Mouse (Mus musculus) adrenal gland, postnatal 25 days (tissue): ENCODE results near the gene Lbh. TPM values are rescaled to one million over a fixed set of nuclear protein-coding genes. Genes with fewer than 3 reads are reported as not detected.

Experiments
- DNase-seq: peaks from one replicate; pipeline ENCODE4 v3.0.0; 2021; ENCODE audit warnings: mixed read lengths
- long read RNA-seq: library from polyadenylated mRNA; stranded (forward); transcript quantifications from one replicate; pipeline ENCODE4 v2.0.0, GENCODE M21; 2021
- total RNA-seq: library from RNA; stranded (reverse); gene quantifications from 2 replicates; pipeline ENCODE4 v1.2.3, GENCODE M21; 2021

The Lbh gene
- 24.9 and 26.2 TPM in 2 replicates for total RNA-seq
- long read RNA-seq, partial matches to known transcripts = 0 of 8 reads
- long read RNA-seq, other reads (novel, unspliced or antisense) = 8 of 8 reads

- peak; percentile 97 for DNase-seq
Measured at GRCm38 (mm10) chr17:72918053-72918452, at the start of gene Lbh. TSS of gene Lbh (plus strand) at chr17:72918305.

- no peak for DNase-seq
Measured at GRCm38 (mm10) chr17:72878979-72879378, 39.1 kb upstream of the Lbh start.

GRCm38 (mm10) chr17:72880156-72880555 is 37.9 kb upstream of the Lbh start:
- no peak for DNase-seq

GRCm38 (mm10) chr17:72881051-72881450 is 37.1 kb upstream of the Lbh start:
- no peak for DNase-seq

- no peak for DNase-seq
Measured at GRCm38 (mm10) chr17:72881804-72882203, 36.3 kb upstream of the Lbh start.

GRCm38 (mm10) chr17:72889556-72890397 is 28.3 kb upstream of the Lbh start:
- peak; percentile 28 for DNase-seq

GRCm38 (mm10) chr17:72890398-72890898 is 27.7 kb upstream of the Lbh start:
- DNase-seq = no peak

- no peak for DNase-seq
Measured at GRCm38 (mm10) chr17:72891556-72891955, 26.5 kb upstream of the Lbh start.

- DNase-seq = no peak
Measured at GRCm38 (mm10) chr17:72895506-72895905, 22.6 kb upstream of the Lbh start.

GRCm38 (mm10) chr17:72897076-72897475 is 21.0 kb upstream of the Lbh start:
- no peak for DNase-seq

GRCm38 (mm10) chr17:72897961-72898360 is 20.1 kb upstream of the Lbh start:
- no peak for DNase-seq

- DNase-seq = no peak
Measured at GRCm38 (mm10) chr17:72898775-72899174, 19.3 kb upstream of the Lbh start.

GRCm38 (mm10) chr17:72901021-72901420 is 17.1 kb upstream of the Lbh start:
- no peak for DNase-seq

- no peak for DNase-seq
Measured at GRCm38 (mm10) chr17:72901705-72902104, 16.4 kb upstream of the Lbh start.

- DNase-seq = no peak
Measured at GRCm38 (mm10) chr17:72903321-72903720, 14.8 kb upstream of the Lbh start.

GRCm38 (mm10) chr17:72903921-72904421 is 14.1 kb upstream of the Lbh start:
- no peak for DNase-seq

- DNase-seq = no peak
Measured at GRCm38 (mm10) chr17:72904873-72905272, 13.2 kb upstream of the Lbh start.

GRCm38 (mm10) chr17:72906231-72906896 is 11.7 kb upstream of the Lbh start:
- no peak for DNase-seq

GRCm38 (mm10) chr17:72907211-72907610 is 10.9 kb upstream of the Lbh start:
- DNase-seq = no peak

GRCm38 (mm10) chr17:72907777-72908176 is 10.3 kb upstream of the Lbh start:
- DNase-seq = no peak

- DNase-seq = no peak
Measured at GRCm38 (mm10) chr17:72908561-72908960, 9.5 kb upstream of the Lbh start.

- DNase-seq = no peak
Measured at GRCm38 (mm10) chr17:72909061-72909852, 8.8 kb upstream of the Lbh start.
